Mouse (Mus musculus): ENCODE measurements around the gene Cacna1i. TPM values are rescaled to one million over a fixed set of nuclear protein-coding genes. Genes with fewer than 3 reads are reported as not detected.
A peak's percentile ranks its signal among the peaks of the same experiment; 100 is the strongest.

Gene Cacna1i
- total RNA-seq, 4 experiments from 2014 or later: 64.3 to 80.9 (median 66.4) TPM

GRCm38 (mm10) chr15:80327743-80328540 is 40.9 kb downstream of the Cacna1i start:
- DNase-seq (ENCODE audit: low spot score in 2 of 2): peak in 1 of 2 experiments; percentile 59

- no peak for DNase-seq (ENCODE audit: low spot score in 2 of 2)
Observed at GRCm38 (mm10) chr15:80330276-80330675, 43.2 kb downstream of the Cacna1i start.

GRCm38 (mm10) chr15:80334766-80335165 is 47.7 kb downstream of the Cacna1i start:
- peak; percentile 18 to 54 for DNase-seq (ENCODE audit: low spot score in 2 of 2)

- DNase-seq (ENCODE audit: low spot score in 2 of 2): peak in 1 of 2 experiments; percentile 28
Observed at GRCm38 (mm10) chr15:80335196-80335595, 48.2 kb downstream of the Cacna1i start.

- DNase-seq (ENCODE audit: low spot score in 2 of 2): no peak
Observed at GRCm38 (mm10) chr15:80340348-80340747, 53.3 kb downstream of the Cacna1i start.

- DNase-seq (ENCODE audit: low spot score in 2 of 2): no peak
Observed at GRCm38 (mm10) chr15:80342394-80342793, 55.4 kb downstream of the Cacna1i start.

- DNase-seq (ENCODE audit: low spot score in 2 of 2): no peak
Observed at GRCm38 (mm10) chr15:80343031-80343430, 56.0 kb downstream of the Cacna1i start.

GRCm38 (mm10) chr15:80343731-80344130 is 56.7 kb downstream of the Cacna1i start:
- DNase-seq (ENCODE audit: low spot score in 2 of 2): no peak

- DNase-seq (ENCODE audit: low spot score in 2 of 2): no peak
Observed at GRCm38 (mm10) chr15:80346510-80346909, 59.5 kb downstream of the Cacna1i start.

- DNase-seq (ENCODE audit: low spot score in 2 of 2): no peak
Observed at GRCm38 (mm10) chr15:80350431-80350830, 63.4 kb downstream of the Cacna1i start.

- DNase-seq (ENCODE audit: low spot score in 2 of 2): no peak
Observed at GRCm38 (mm10) chr15:80358798-80359197, 71.8 kb downstream of the Cacna1i start.

- no peak for DNase-seq (ENCODE audit: low spot score in 2 of 2)
Observed at GRCm38 (mm10) chr15:80361780-80362508, 74.9 kb downstream of the Cacna1i start.

- DNase-seq (ENCODE audit: low spot score in 2 of 2): no peak
Observed at GRCm38 (mm10) chr15:80362509-80363172, 75.6 kb downstream of the Cacna1i start.

- DNase-seq (ENCODE audit: low spot score in 2 of 2): peak; percentile 25 to 57
Observed at GRCm38 (mm10) chr15:80363821-80364715, 77.0 kb downstream of the Cacna1i start.

GRCm38 (mm10) chr15:80366899-80367298 is 79.9 kb downstream of the Cacna1i start:
- DNase-seq (ENCODE audit: low spot score in 2 of 2): peak in 1 of 2 experiments; percentile 47

GRCm38 (mm10) chr15:80373219-80373964 is 86.4 kb downstream of the Cacna1i start:
- no peak for DNase-seq (ENCODE audit: low spot score in 2 of 2)

- no peak for DNase-seq (ENCODE audit: low spot score in 2 of 2)
Observed at GRCm38 (mm10) chr15:80374854-80375253, 87.8 kb downstream of the Cacna1i start.

- DNase-seq (ENCODE audit: low spot score in 2 of 2): no peak
Observed at GRCm38 (mm10) chr15:80387185-80387584, 100.1 kb downstream of the Cacna1i start.

- DNase-seq (ENCODE audit: low spot score in 2 of 2): no peak
Observed at GRCm38 (mm10) chr15:80391791-80392190, 104.8 kb downstream of the Cacna1i start.

GRCm38 (mm10) chr15:80395035-80395434 is 108.0 kb downstream of the Cacna1i start:
- DNase-seq (ENCODE audit: low spot score in 2 of 2): no peak

All from left cerebral cortex, adult 8-10 months (tissue).